Mouse (Mus musculus) MEL (cell line): ENCODE data around the gene Elavl2. TPM values are rescaled to one million over a fixed set of nuclear protein-coding genes. Genes with fewer than 3 reads are reported as not detected.

Experiments
- DNase-seq: peaks from one replicate; pipeline ENCODE4 v3.0.0; 2011; ENCODE audit warnings: low read depth, low spot score
- H3K27ac ChIP-seq: 2 replicates; pipeline ENCODE4 v1.5.1; 2012; ENCODE audit warnings: low read depth, mild to moderate bottlenecking, control low read depth, low read length, moderate library complexity; ENCODE audit not compliant: control insufficient read depth
- H3K27me3 ChIP-seq, 2 experiments: fragments of 150-350 bp in 1 of 2; sonication (generic) in 1 of 2; 2 replicates each; pipeline ENCODE4 v1.6.1; 2012; ENCODE audit warnings: low read length in 2 of 2, mild to moderate bottlenecking in 2 of 2, improper control_type of control experiment in 1 of 2, moderate library complexity in 1 of 2; ENCODE audit not compliant: insufficient read depth in 2 of 2, control insufficient read depth in 1 of 2
- H3K36me3 ChIP-seq, 2 experiments: 2 replicates each; pipeline ENCODE4 v1.6.1; 2012 to 2014; ENCODE audit warnings: low read length in 2 of 2, improper control_type of control experiment in 1 of 2, inconsistent platforms in 1 of 2, mild to moderate bottlenecking in 1 of 2; ENCODE audit not compliant: insufficient read depth in 2 of 2, control insufficient read depth in 1 of 2
- H3K4me1 ChIP-seq, 2 experiments: fragments of 150-350 bp in 1 of 2; sonication (generic) in 1 of 2; 2 replicates each; pipeline ENCODE4 v1.6.1; 2012; ENCODE audit warnings: low read length in 2 of 2, improper control_type of control experiment in 1 of 2, mild to moderate bottlenecking in 1 of 2; ENCODE audit not compliant: insufficient read depth in 2 of 2, control insufficient read depth in 1 of 2
- H3K4me3 ChIP-seq, 2 experiments: fragments of 150-350 bp in 1 of 2; sonication (generic) in 1 of 2; 2 replicates each; pipeline ENCODE4 v1.5.1; 2012; ENCODE audit warnings: low read depth in 2 of 2, low read length in 2 of 2, mild to moderate bottlenecking in 2 of 2, moderate library complexity in 2 of 2, control low read depth in 1 of 2, improper control_type of control experiment in 1 of 2; ENCODE audit not compliant: control insufficient read depth in 1 of 2, insufficient read depth in 1 of 2
- H3K79me2 ChIP-seq: 2 replicates; pipeline ENCODE4 v1.6.1; 2012; ENCODE audit warnings: mild to moderate bottlenecking, low read length, moderate library complexity; ENCODE audit not compliant: control insufficient read depth, poor library complexity, insufficient read depth
- H3K9ac ChIP-seq: 2 replicates; pipeline ENCODE4 v1.6.1; 2012; ENCODE audit warnings: low read depth, mild to moderate bottlenecking, control low read depth, low read length, moderate library complexity; ENCODE audit not compliant: control insufficient read depth, poor library complexity, severe bottlenecking
- H3K9me3 ChIP-seq: fragments of 150-350 bp; sonication (generic); replicated peaks from 2 replicates; pipeline ENCODE4 v1.6.1; 2012; ENCODE audit warnings: mild to moderate bottlenecking, low read length, improper control_type of control experiment, moderate library complexity; ENCODE audit not compliant: insufficient read depth
- CHD1 ChIP-seq: IDR thresholded peaks from 2 replicates; pipeline ENCODE4 v1.6.1; 2012; ENCODE audit warnings: low read depth, mild to moderate bottlenecking, inconsistent platforms, low read length, improper control_type of control experiment
- CTCF ChIP-seq, 3 experiments: IDR thresholded peaks in 2 of 3; conservative IDR thresholded peaks in 1 of 3; 2 replicates each; pipeline ENCODE4 v1.5.1; 2011 to 2012; ENCODE audit warnings: low read length in 3 of 3, low read depth in 2 of 3, mild to moderate bottlenecking in 2 of 3, improper control_type of control experiment in 1 of 3, inconsistent platforms in 1 of 3, mixed read lengths in 1 of 3, moderate library complexity in 1 of 3; ENCODE audit not compliant: control insufficient read depth in 1 of 3, insufficient read depth in 1 of 3, poor library complexity in 1 of 3, severe bottlenecking in 1 of 3
- E2F4 ChIP-seq: IDR thresholded peaks from 2 replicates; pipeline ENCODE4 v1.6.1; 2011; ENCODE audit warnings: low read depth, low read length, improper control_type of control experiment, borderline replicate concordance
- ELF1 ChIP-seq: IDR thresholded peaks from 2 replicates; pipeline ENCODE4 v1.6.1; 2014; ENCODE audit warnings: low read depth, mild to moderate bottlenecking, inconsistent platforms, low read length, improper control_type of control experiment, moderate library complexity
- ETS1 ChIP-seq: IDR thresholded peaks from 2 replicates; pipeline ENCODE4 v1.6.1; 2012; ENCODE audit warnings: low read depth, mild to moderate bottlenecking, inconsistent platforms, low read length, improper control_type of control experiment, moderate library complexity
- GATA1 ChIP-seq: IDR thresholded peaks from 2 replicates; pipeline ENCODE4 v1.6.1; 2011; ENCODE audit warnings: low read depth, low read length, improper control_type of control experiment
- HCFC1 ChIP-seq: IDR thresholded peaks from 2 replicates; pipeline ENCODE4 v1.6.1; 2012; ENCODE audit warnings: low read depth, mild to moderate bottlenecking, inconsistent platforms, low read length, improper control_type of control experiment, moderate library complexity
- KAT2A ChIP-seq: conservative IDR thresholded peaks from 2 replicates; pipeline ENCODE4 v1.6.1; 2012; ENCODE audit warnings: low read depth, low read length, improper control_type of control experiment, inconsistent platforms
- MAZ ChIP-seq: IDR thresholded peaks from 2 replicates; pipeline ENCODE4 v1.6.1; 2012; ENCODE audit warnings: low read depth, mild to moderate bottlenecking, inconsistent platforms, low read length, improper control_type of control experiment
- MEF2A ChIP-seq: IDR thresholded peaks from 2 replicates; pipeline ENCODE4 v1.6.1; 2014; ENCODE audit warnings: low read depth, mild to moderate bottlenecking, inconsistent platforms, low read length, improper control_type of control experiment; ENCODE audit not compliant: poor library complexity, insufficient replicate concordance, severe bottlenecking; ENCODE audit errors: extremely low read depth
- MYB ChIP-seq: IDR thresholded peaks from 2 replicates; pipeline ENCODE4 v1.6.1; 2011; ENCODE audit warnings: mild to moderate bottlenecking, low read depth, low read length, improper control_type of control experiment
- MYC ChIP-seq: IDR thresholded peaks from 2 replicates; pipeline ENCODE4 v1.6.1; 2011; ENCODE audit warnings: low read depth, mild to moderate bottlenecking, low read length, improper control_type of control experiment, moderate library complexity
- POLR2A ChIP-seq, 2 experiments: IDR thresholded peaks; 2 replicates each; pipeline ENCODE4 v1.6.1; 2011 to 2012; ENCODE audit warnings: low read length in 2 of 2, mild to moderate bottlenecking in 2 of 2, control low read depth in 1 of 2, improper control_type of control experiment in 1 of 2, low read depth in 1 of 2, moderate library complexity in 1 of 2; ENCODE audit not compliant: control insufficient read depth in 1 of 2, insufficient read depth in 1 of 2, poor library complexity in 1 of 2
- POLR2AphosphoS5 ChIP-seq: IDR thresholded peaks from 2 replicates; pipeline ENCODE4 v1.6.1; 2012; ENCODE audit warnings: low read depth, borderline replicate concordance, mild to moderate bottlenecking, inconsistent platforms, low read length, moderate library complexity, mixed read lengths
- RAD21 ChIP-seq: IDR thresholded peaks from 2 replicates; pipeline ENCODE4 v1.6.1; 2011; ENCODE audit warnings: mild to moderate bottlenecking, low read depth, low read length, improper control_type of control experiment
- RCOR1 ChIP-seq: IDR thresholded peaks from 2 replicates; pipeline ENCODE4 v1.6.1; 2012; ENCODE audit warnings: low read depth, mild to moderate bottlenecking, inconsistent platforms, low read length, improper control_type of control experiment
- SIN3A ChIP-seq: IDR thresholded peaks from 2 replicates; pipeline ENCODE4 v1.6.1; 2012; ENCODE audit warnings: low read length, improper control_type of control experiment, inconsistent platforms
- SMC3 ChIP-seq: IDR thresholded peaks from 2 replicates; pipeline ENCODE4 v1.6.1; 2011; ENCODE audit warnings: low read depth, low read length, improper control_type of control experiment
- TAL1 ChIP-seq: IDR thresholded peaks from 2 replicates; pipeline ENCODE4 v1.6.1; 2012; ENCODE audit warnings: mild to moderate bottlenecking, inconsistent platforms, low read length, moderate library complexity, mixed read lengths
- TBP ChIP-seq: IDR thresholded peaks from 2 replicates; pipeline ENCODE4 v1.8.0; 2011; ENCODE audit warnings: low read depth, low read length, improper control_type of control experiment
- TCF12 ChIP-seq: IDR thresholded peaks from 2 replicates; pipeline ENCODE4 v1.6.1; 2014; ENCODE audit warnings: low read depth, mild to moderate bottlenecking, inconsistent platforms, low read length, improper control_type of control experiment, moderate library complexity
- UBTF ChIP-seq: IDR thresholded peaks from 2 replicates; pipeline ENCODE4 v1.6.1; 2012; ENCODE audit warnings: low read depth, mild to moderate bottlenecking, inconsistent platforms, low read length, improper control_type of control experiment, moderate library complexity, borderline replicate concordance; ENCODE audit not compliant: insufficient read depth
- USF2 ChIP-seq, 2 experiments: IDR thresholded peaks; 2 replicates each; pipeline ENCODE4 v1.6.1; 2011 to 2012; ENCODE audit warnings: improper control_type of control experiment in 2 of 2, low read length in 2 of 2, borderline replicate concordance in 1 of 2, inconsistent platforms in 1 of 2, low read depth in 1 of 2, mild to moderate bottlenecking in 1 of 2; ENCODE audit not compliant: insufficient read depth in 1 of 2
- ZC3H11A ChIP-seq: IDR thresholded peaks from 2 replicates; pipeline ENCODE4 v1.6.1; 2012; ENCODE audit warnings: low read depth, mild to moderate bottlenecking, inconsistent platforms, low read length, improper control_type of control experiment
- ZNF384 ChIP-seq: IDR thresholded peaks from 2 replicates; pipeline ENCODE4 v1.6.1; 2012; ENCODE audit warnings: low read depth, mild to moderate bottlenecking, inconsistent platforms, low read length, improper control_type of control experiment
- polyA plus RNA-seq, 2 experiments: library from polyadenylated mRNA; stranded (reverse) in 1 of 2; unstranded in 1 of 2; fragments of >175 nt in 1 of 2; fragments of >200 nt in 1 of 2; gene quantifications; 2 replicates each; pipeline versions ENCODE4 v1.2.1 to v1.2.4; 2012; ENCODE audit warnings: low replicate concordance in 2 of 2, low read depth in 1 of 2; ENCODE audit not compliant: insufficient read length in 2 of 2, insufficient read depth in 1 of 2, missing spikeins in 1 of 2
- total RNA-seq: library from RNA; depleted of rRNA; stranded (reverse); fragments of 300-350 nt; gene quantifications from 2 replicates; pipeline ENCODE4 v1.2.3, GENCODE M21; 2012

Gene Elavl2
- total and polyA plus RNA-seq, 3 experiments, result not detected

GRCm38 (mm10) chr4:91391987-91392598, 8.5 kb downstream of the Elavl2 start:
- no peaks in the 10 kb centered on the region for H3K79me2 ChIP-seq

GRCm38 (mm10) chr4:91387701-91388100, 12.9 kb downstream of the Elavl2 start:
- DNase-seq, result no peak
- Histone ChIP-seq H3K9ac (no peak overlapping the region), H3K27ac (no peak overlapping the region), H3K79me2 (no peaks in the 10 kb centered on the region), H3K4me1 (no peaks in the 10 kb centered on the region), H3K27me3 (no peaks in the 10 kb centered on the region), H3K9me3 (no peaks in the 10 kb centered on the region), H3K4me3 (no peak overlapping the region)
- TF ChIP-seq RCOR1 (no peak), ZC3H11A (no peak), TCF12 (no peak), E2F4 (no peak), ETS1 (no peak), RAD21 (peak; percentile 13), SMC3 (peak; percentile 22; the same call in 1 of the 2 replicates), CTCF (IDR thresholded peaks at IDR 0.05 in 2 of 3, conservative IDR thresholded peaks at IDR 0.05 in 1 of 3; ENCODE audit: control insufficient read depth in 1 of 3, insufficient read depth in 1 of 3, low read depth in 2 of 3, low read length in 3 of 3, poor library complexity in 1 of 3, severe bottlenecking in 1 of 3) (peak in 2 of 3 experiments; percentile 10 to 17; a peak in 2 of 6 replicates), MEF2A (no peak)
- TF ChIP-seq, all 39 proteins: peak for 3
- no peaks in the 10 kb centered on the region for H3K36me3 ChIP-seq

More at GRCm38 (mm10) chr4:91391987-91392598, 8.5 kb downstream of the Elavl2 start:
- no peak for DNase-seq
- H3K36me3 ChIP-seq, result no peaks in the 10 kb centered on the region
- no peaks in the 10 kb centered on the region for H3K27me3 ChIP-seq
- no peak overlapping the region for H3K27ac ChIP-seq
- no peak for TF ChIP-seq CTCF (IDR thresholded peaks at IDR 0.05 in 2 of 3, conservative IDR thresholded peaks at IDR 0.05 in 1 of 3; ENCODE audit: control insufficient read depth in 1 of 3, insufficient read depth in 1 of 3, low read depth in 2 of 3, low read length in 3 of 3, poor library complexity in 1 of 3, severe bottlenecking in 1 of 3)
- H3K4me3 ChIP-seq, result no peak overlapping the region
- no peak overlapping the region for H3K9ac ChIP-seq
- no peaks in the 10 kb centered on the region for H3K4me1 ChIP-seq
- no peaks in the 10 kb centered on the region for H3K9me3 ChIP-seq

GRCm38 (mm10) chr4:91381201-91381627, 19.4 kb downstream of the Elavl2 start:
- no peak for DNase-seq
- H3K27me3 ChIP-seq, result no peaks in the 10 kb centered on the region
- no peaks in the 10 kb centered on the region for H3K36me3 ChIP-seq
- H3K79me2 ChIP-seq, result no peaks in the 10 kb centered on the region
- no peaks in the 10 kb centered on the region for H3K9me3 ChIP-seq
- no peak overlapping the region for H3K9ac ChIP-seq
- no peak overlapping the region for H3K27ac ChIP-seq
- H3K4me1 ChIP-seq, result no peaks in the 10 kb centered on the region
- H3K4me3 ChIP-seq, result no peak overlapping the region
- TF ChIP-seq UBTF (no peak), MYB (no peak), ZNF384 (no peak), GATA1 (no peak), TBP (no peak), KAT2A (no peak), SIN3A (no peak), POLR2A (IDR thresholded peaks at IDR 0.05; ENCODE audit: control insufficient read depth in 1 of 2, insufficient read depth in 1 of 2, low read depth in 1 of 2, low read length in 2 of 2, poor library complexity in 1 of 2) (no peak), ELF1 (no peak), HCFC1 (no peak), USF2 (IDR thresholded peaks at IDR 0.05; ENCODE audit: borderline replicate concordance in 1 of 2, insufficient read depth in 1 of 2, low read depth in 1 of 2, low read length in 2 of 2) (no peak), SMC3 (no peak), POLR2AphosphoS5 (no peak), CHD1 (no peak), MAZ (no peak), TAL1 (no peak), MYC (no peak)
